Mouse (Mus musculus): Measurements from ENCODE around the gene Rnf144b. TPM values are rescaled to one million over a fixed set of nuclear protein-coding genes. Genes with fewer than 3 reads are reported as not detected.

Gene Rnf144b
- polyA plus RNA-seq, 1 experiment from 2014 or later, result 1.0 TPM

- Histone ChIP-seq H3K27me3 (replicated peaks; ENCODE audit: control insufficient read depth, insufficient read depth, low read length) (no peaks in the 10 kb centered on the region), H3K27ac (ENCODE audit: low read length) (no peak overlapping the region), H3K9ac (ENCODE audit: low read depth, low read length) (no peak overlapping the region), H3K9me3 (ENCODE audit: control insufficient read depth, low read length) (0 out of 2 replicates have a peak, but pooled peaks cover 2% of the 10 kb centered on the region), H3K4me1 (ENCODE audit: control insufficient read depth, insufficient read depth, low read length) (no peaks in the 10 kb centered on the region), H3K36me3 (ENCODE audit: control insufficient read depth, insufficient read depth, low read length) (no peaks in the 10 kb centered on the region), H3K4me3 (ENCODE audit: low read length) (no peak overlapping the region), H3K4me2 (ENCODE audit: low read depth, low read length) (no peak overlapping the region)
- ATAC-seq, result no peak
- 84% methylated on average over 5 of the region's 5 CpGs for WGBS
Measured at GRCm38 (mm10) chr13:47162001-47162400, 39.5 kb downstream of the Rnf144b start.

GRCm38 (mm10) chr13:47164732-47165131 is 42.3 kb downstream of the Rnf144b start:
- 0 out of 2 replicates have a peak, but pooled peaks cover 2% of the 10 kb centered on the region for H3K9me3 ChIP-seq (ENCODE audit: control insufficient read depth, low read length)
- no peak for ATAC-seq
- H3K9ac ChIP-seq (ENCODE audit: low read depth, low read length), result no peak overlapping the region
- no peaks in the 10 kb centered on the region for H3K27me3 ChIP-seq (replicated peaks; ENCODE audit: control insufficient read depth, insufficient read depth, low read length)
- no peak overlapping the region for H3K27ac ChIP-seq (ENCODE audit: low read length)
- no peaks in the 10 kb centered on the region for H3K36me3 ChIP-seq (ENCODE audit: control insufficient read depth, insufficient read depth, low read length)
- WGBS, result 79% methylated on average over 5 of the region's 5 CpGs
- H3K4me3 ChIP-seq (ENCODE audit: low read length), result no peak overlapping the region
- H3K4me2 ChIP-seq (ENCODE audit: low read depth, low read length), result no peak overlapping the region
- no peaks in the 10 kb centered on the region for H3K4me1 ChIP-seq (ENCODE audit: control insufficient read depth, insufficient read depth, low read length)

- Histone ChIP-seq H3K4me2 (ENCODE audit: low read depth, low read length) (no peak overlapping the region), H3K36me3 (ENCODE audit: control insufficient read depth, insufficient read depth, low read length) (no peaks in the 10 kb centered on the region), H3K9me3 (ENCODE audit: control insufficient read depth, low read length) (0 out of 2 replicates have a peak, but pooled peaks cover 2% of the 10 kb centered on the region), H3K4me1 (ENCODE audit: control insufficient read depth, insufficient read depth, low read length) (no peaks in the 10 kb centered on the region), H3K4me3 (ENCODE audit: low read length) (no peak overlapping the region), H3K27me3 (replicated peaks; ENCODE audit: control insufficient read depth, insufficient read depth, low read length) (no peaks in the 10 kb centered on the region), H3K27ac (ENCODE audit: low read length) (no peak overlapping the region), H3K9ac (ENCODE audit: low read depth, low read length) (no peak overlapping the region)
- ATAC-seq, result no peak
- WGBS, result 88% methylated on average over 2 of the region's 2 CpGs
Measured at GRCm38 (mm10) chr13:47165261-47165660, 42.8 kb downstream of the Rnf144b start.

- no peaks in the 10 kb centered on the region for H3K27me3 ChIP-seq (replicated peaks; ENCODE audit: control insufficient read depth, insufficient read depth, low read length)
- no peak overlapping the region for H3K9ac ChIP-seq (ENCODE audit: low read depth, low read length)
- H3K4me3 ChIP-seq (ENCODE audit: low read length), result no peak overlapping the region
- WGBS, result 26% methylated on average over 11 of the region's 11 CpGs
- no peak for ATAC-seq
- H3K27ac ChIP-seq (ENCODE audit: low read length), result no peak overlapping the region
- no peaks in the 10 kb centered on the region for H3K4me1 ChIP-seq (ENCODE audit: control insufficient read depth, insufficient read depth, low read length)
- H3K36me3 ChIP-seq (ENCODE audit: control insufficient read depth, insufficient read depth, low read length), result no peaks in the 10 kb centered on the region
- no peak overlapping the region for H3K4me2 ChIP-seq (ENCODE audit: low read depth, low read length)
- no peaks in the 10 kb centered on the region for H3K9me3 ChIP-seq (ENCODE audit: control insufficient read depth, low read length)
Measured at GRCm38 (mm10) chr13:47168484-47168883, 46.0 kb downstream of the Rnf144b start.

- Histone ChIP-seq H3K36me3 (ENCODE audit: control insufficient read depth, insufficient read depth, low read length) (no peaks in the 10 kb centered on the region), H3K27ac (ENCODE audit: low read length) (no peak overlapping the region), H3K9me3 (ENCODE audit: control insufficient read depth, low read length) (no peaks in the 10 kb centered on the region), H3K4me3 (ENCODE audit: low read length) (no peak overlapping the region), H3K27me3 (replicated peaks; ENCODE audit: control insufficient read depth, insufficient read depth, low read length) (no peaks in the 10 kb centered on the region), H3K4me1 (ENCODE audit: control insufficient read depth, insufficient read depth, low read length) (no peaks in the 10 kb centered on the region), H3K4me2 (ENCODE audit: low read depth, low read length) (no peak overlapping the region), H3K9ac (ENCODE audit: low read depth, low read length) (no peak overlapping the region)
- ATAC-seq, result no peak
- WGBS, result 64% methylated on average over 4 of the region's 4 CpGs
Measured at GRCm38 (mm10) chr13:47170026-47170425, 47.6 kb downstream of the Rnf144b start.

GRCm38 (mm10) chr13:47170811-47171555 is 48.5 kb downstream of the Rnf144b start:
- H3K27me3 ChIP-seq (replicated peaks; ENCODE audit: control insufficient read depth, insufficient read depth, low read length), result no peaks in the 10 kb centered on the region
- H3K27ac ChIP-seq (ENCODE audit: low read length), result no peak overlapping the region
- no peak overlapping the region for H3K4me2 ChIP-seq (ENCODE audit: low read depth, low read length)
- H3K4me1 ChIP-seq (ENCODE audit: control insufficient read depth, insufficient read depth, low read length), result no peaks in the 10 kb centered on the region
- no peaks in the 10 kb centered on the region for H3K9me3 ChIP-seq (ENCODE audit: control insufficient read depth, low read length)
- no peak for ATAC-seq
- no peak overlapping the region for H3K9ac ChIP-seq (ENCODE audit: low read depth, low read length)
- H3K4me3 ChIP-seq (ENCODE audit: low read length), result no peak overlapping the region
- WGBS, result 66% methylated on average over 13 of the region's 13 CpGs
- H3K36me3 ChIP-seq (ENCODE audit: control insufficient read depth, insufficient read depth, low read length), result no peaks in the 10 kb centered on the region

- Histone ChIP-seq H3K9me3 (ENCODE audit: control insufficient read depth, low read length) (no peaks in the 10 kb centered on the region), H3K36me3 (ENCODE audit: control insufficient read depth, insufficient read depth, low read length) (no peaks in the 10 kb centered on the region), H3K9ac (ENCODE audit: low read depth, low read length) (no peak overlapping the region), H3K4me3 (ENCODE audit: low read length) (no peak overlapping the region), H3K4me1 (ENCODE audit: control insufficient read depth, insufficient read depth, low read length) (no peaks in the 10 kb centered on the region), H3K27me3 (replicated peaks; ENCODE audit: control insufficient read depth, insufficient read depth, low read length) (no peaks in the 10 kb centered on the region), H3K4me2 (ENCODE audit: low read depth, low read length) (no peak overlapping the region), H3K27ac (ENCODE audit: low read length) (no peak overlapping the region)
- WGBS, result 82% methylated on average over 10 of the region's 10 CpGs
- no peak for ATAC-seq
Measured at GRCm38 (mm10) chr13:47172891-47173290, 50.4 kb downstream of the Rnf144b start.

- ATAC-seq, result no peak
- H3K4me3 ChIP-seq (ENCODE audit: low read length), result no peak overlapping the region
- no peak overlapping the region for H3K4me2 ChIP-seq (ENCODE audit: low read depth, low read length)
- H3K9ac ChIP-seq (ENCODE audit: low read depth, low read length), result no peak overlapping the region
- no peaks in the 10 kb centered on the region for H3K4me1 ChIP-seq (ENCODE audit: control insufficient read depth, insufficient read depth, low read length)
- no peaks in the 10 kb centered on the region for H3K27me3 ChIP-seq (replicated peaks; ENCODE audit: control insufficient read depth, insufficient read depth, low read length)
- H3K36me3 ChIP-seq (ENCODE audit: control insufficient read depth, insufficient read depth, low read length), result no peaks in the 10 kb centered on the region
- 75% methylated on average over 8 of the region's 8 CpGs for whole genome bisulfite sequencing
- H3K27ac ChIP-seq (ENCODE audit: low read length), result no peak overlapping the region
- H3K9me3 ChIP-seq (ENCODE audit: control insufficient read depth, low read length), result no peaks in the 10 kb centered on the region
Measured at GRCm38 (mm10) chr13:47178182-47178581, 55.7 kb downstream of the Rnf144b start.

GRCm38 (mm10) chr13:47180776-47181175 is 58.3 kb downstream of the Rnf144b start:
- Histone ChIP-seq H3K9ac (ENCODE audit: low read depth, low read length) (no peak overlapping the region), H3K9me3 (ENCODE audit: control insufficient read depth, low read length) (no peaks in the 10 kb centered on the region), H3K36me3 (ENCODE audit: control insufficient read depth, insufficient read depth, low read length) (no peaks in the 10 kb centered on the region), H3K27me3 (replicated peaks; ENCODE audit: control insufficient read depth, insufficient read depth, low read length) (no peaks in the 10 kb centered on the region), H3K27ac (ENCODE audit: low read length) (no peak overlapping the region), H3K4me3 (ENCODE audit: low read length) (no peak overlapping the region), H3K4me2 (ENCODE audit: low read depth, low read length) (no peak overlapping the region), H3K4me1 (ENCODE audit: control insufficient read depth, insufficient read depth, low read length) (no peaks in the 10 kb centered on the region)
- 80% methylated on average over 7 of the region's 7 CpGs for WGBS
- no peak for ATAC-seq

- no peaks in the 10 kb centered on the region for H3K9me3 ChIP-seq (ENCODE audit: control insufficient read depth, low read length)
- no peak overlapping the region for H3K9ac ChIP-seq (ENCODE audit: low read depth, low read length)
- no peak overlapping the region for H3K27ac ChIP-seq (ENCODE audit: low read length)
- no peak overlapping the region for H3K4me3 ChIP-seq (ENCODE audit: low read length)
- no peak overlapping the region for H3K4me2 ChIP-seq (ENCODE audit: low read depth, low read length)
- 82% methylated on average over 5 of the region's 5 CpGs for WGBS
- H3K4me1 ChIP-seq (ENCODE audit: control insufficient read depth, insufficient read depth, low read length), result no peaks in the 10 kb centered on the region
- no peaks in the 10 kb centered on the region for H3K27me3 ChIP-seq (replicated peaks; ENCODE audit: control insufficient read depth, insufficient read depth, low read length)
- ATAC-seq, result no peak
- H3K36me3 ChIP-seq (ENCODE audit: control insufficient read depth, insufficient read depth, low read length), result no peaks in the 10 kb centered on the region
Measured at GRCm38 (mm10) chr13:47182366-47182765, 59.9 kb downstream of the Rnf144b start.

Measured in intestine, embryonic 16.5 days (tissue).